Mouse (Mus musculus): ENCODE results near the gene Ahnak. TPM values are rescaled to one million over a fixed set of nuclear protein-coding genes. Genes with fewer than 3 reads are reported as not detected.

The Ahnak gene
- polyA plus RNA-seq, 1 experiment from 2014 or later, result 7.1 TPM

DNA sequence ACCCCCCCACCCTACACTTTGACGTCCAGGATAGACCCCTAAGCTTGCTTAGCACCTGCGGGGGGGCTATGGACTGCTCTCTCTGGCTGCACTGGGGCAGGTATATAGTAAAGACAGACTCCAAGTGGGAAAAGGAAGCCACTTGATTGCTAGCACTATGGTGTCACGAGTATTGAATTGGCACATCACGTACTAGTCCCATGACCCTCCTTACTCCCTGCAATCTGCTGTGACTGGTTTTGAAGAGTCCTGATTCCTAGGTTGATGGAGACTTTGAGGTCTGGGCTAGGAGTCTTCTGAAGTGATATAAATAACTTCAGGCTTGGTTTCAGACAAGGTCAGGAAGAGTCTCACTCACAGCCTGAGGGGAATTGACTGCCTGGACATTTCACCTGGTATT, 101.1 kb downstream of the Ahnak start:
- H3K27ac ChIP-seq (ENCODE audit: low read depth, low read length), result no peak overlapping the region
- H3K4me2 ChIP-seq (ENCODE audit: low read depth, low read length, severe bottlenecking), result no peak overlapping the region
- DNase-seq (ENCODE audit: low spot score) (no peak), ATAC-seq (replicated peaks; ENCODE audit: low FRiP score) (no peak)
- WGBS, result 75% methylated on average over 4 of the region's 4 CpGs
- H3K4me3 ChIP-seq (ENCODE audit: low read depth, low read length), result no peak overlapping the region
- no peaks in the 10 kb centered on the region for H3K36me3 ChIP-seq (ENCODE audit: control insufficient read depth, insufficient read depth, low read length)
- H3K9me3 ChIP-seq (ENCODE audit: control insufficient read depth, low read length), result no peaks in the 10 kb centered on the region
- no peaks in the 10 kb centered on the region for H3K27me3 ChIP-seq (ENCODE audit: control insufficient read depth, insufficient read depth, low read length)
- no peaks in the 10 kb centered on the region for H3K4me1 ChIP-seq (replicated peaks; ENCODE audit: control insufficient read depth, insufficient read depth, low read length)
- no peak overlapping the region for H3K9ac ChIP-seq (ENCODE audit: low read length)

DNA sequence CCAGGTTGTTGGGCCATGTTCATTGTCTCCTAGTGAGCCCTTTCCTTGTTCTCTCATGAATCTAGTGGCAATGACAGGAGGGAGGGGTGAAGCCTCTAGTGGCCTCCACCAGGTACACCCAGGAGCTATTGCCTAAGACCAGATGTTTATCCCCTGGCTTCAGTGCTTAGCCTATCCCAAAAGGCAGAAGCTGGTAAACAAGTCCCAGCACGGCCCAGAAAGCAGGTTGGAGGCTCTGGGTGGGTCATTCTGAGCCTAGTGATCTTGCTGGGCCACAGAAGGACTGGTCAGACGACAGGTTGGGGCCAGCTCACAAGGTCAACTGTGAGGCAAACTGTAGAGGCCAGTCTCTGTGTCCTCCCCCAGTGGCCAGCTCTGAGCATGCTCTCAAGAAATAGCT, 101.6 kb downstream of the Ahnak start:
- WGBS, result 58% methylated on average over 2 of the region's 2 CpGs
- Histone ChIP-seq H3K9ac (ENCODE audit: low read length) (no peak overlapping the region), H3K4me3 (ENCODE audit: low read depth, low read length) (no peak overlapping the region), H3K4me2 (ENCODE audit: low read depth, low read length, severe bottlenecking) (no peak overlapping the region), H3K27me3 (ENCODE audit: control insufficient read depth, insufficient read depth, low read length) (no peaks in the 10 kb centered on the region), H3K27ac (ENCODE audit: low read depth, low read length) (no peak overlapping the region), H3K9me3 (ENCODE audit: control insufficient read depth, low read length) (no peaks in the 10 kb centered on the region), H3K4me1 (replicated peaks; ENCODE audit: control insufficient read depth, insufficient read depth, low read length) (no peaks in the 10 kb centered on the region), H3K36me3 (ENCODE audit: control insufficient read depth, insufficient read depth, low read length) (no peaks in the 10 kb centered on the region)
- ATAC-seq (replicated peaks; ENCODE audit: low FRiP score) (no peak), DNase-seq (ENCODE audit: low spot score) (no peak)

DNA sequence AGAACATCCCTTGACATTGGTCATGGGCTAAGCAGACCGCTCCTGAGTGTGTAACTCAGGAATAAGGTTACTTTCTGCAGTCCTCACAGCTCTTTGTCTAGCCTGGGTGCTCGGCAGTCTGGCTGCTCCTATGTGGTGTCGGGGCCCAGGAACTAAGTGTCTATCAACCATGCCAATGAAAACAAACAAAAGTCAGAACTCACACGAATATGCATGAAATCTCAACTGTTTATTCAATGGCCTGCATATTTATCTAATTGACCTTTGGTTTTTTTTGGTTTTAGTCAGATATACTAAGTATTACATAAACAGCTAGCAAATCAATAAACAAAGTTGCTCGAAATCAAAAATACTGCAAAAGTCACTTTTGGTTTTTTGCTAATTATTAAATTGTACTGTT, 106.0 kb downstream of the Ahnak start:
- no peaks in the 10 kb centered on the region for H3K4me1 ChIP-seq (replicated peaks; ENCODE audit: control insufficient read depth, insufficient read depth, low read length)
- H3K36me3 ChIP-seq (ENCODE audit: control insufficient read depth, insufficient read depth, low read length), result no peaks in the 10 kb centered on the region
- 76% methylated on average over 5 of the region's 5 CpGs for WGBS
- DNase-seq (ENCODE audit: low spot score) (no peak), ATAC-seq (replicated peaks; ENCODE audit: low FRiP score) (no peak)
- no peaks in the 10 kb centered on the region for H3K27me3 ChIP-seq (ENCODE audit: control insufficient read depth, insufficient read depth, low read length)
- no peak overlapping the region for H3K4me3 ChIP-seq (ENCODE audit: low read depth, low read length)
- H3K4me2 ChIP-seq (ENCODE audit: low read depth, low read length, severe bottlenecking), result no peak overlapping the region
- H3K27ac ChIP-seq (ENCODE audit: low read depth, low read length), result no peak overlapping the region
- no peaks in the 10 kb centered on the region for H3K9me3 ChIP-seq (ENCODE audit: control insufficient read depth, low read length)
- H3K9ac ChIP-seq (ENCODE audit: low read length), result no peak overlapping the region

DNA sequence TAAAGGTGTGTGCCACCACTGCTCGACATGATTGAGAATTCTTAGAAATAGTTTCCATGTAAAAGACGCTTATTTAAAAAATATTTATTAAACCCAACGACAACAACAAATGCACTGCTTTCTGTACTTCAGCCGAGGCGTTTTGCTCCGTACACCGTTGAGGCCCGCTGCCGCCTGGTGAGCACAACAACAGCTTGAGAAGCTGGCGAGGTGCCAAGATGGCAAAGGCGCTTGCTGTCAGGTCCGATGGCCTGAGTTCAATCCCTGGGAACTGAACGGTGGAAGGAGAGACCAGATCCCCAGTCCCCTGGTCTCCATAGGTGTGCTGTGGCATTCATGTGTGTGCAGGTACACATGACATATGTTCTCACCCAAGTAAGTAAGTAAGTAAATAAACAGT, 108.4 kb downstream of the Ahnak start:
- no peak for DNase-seq (ENCODE audit: low spot score)
- Histone ChIP-seq H3K27me3 (ENCODE audit: control insufficient read depth, insufficient read depth, low read length) (no peaks in the 10 kb centered on the region), H3K4me2 (ENCODE audit: low read depth, low read length, severe bottlenecking) (no peak overlapping the region), H3K4me1 (replicated peaks; ENCODE audit: control insufficient read depth, insufficient read depth, low read length) (no peaks in the 10 kb centered on the region), H3K9me3 (ENCODE audit: control insufficient read depth, low read length) (no peaks in the 10 kb centered on the region), H3K36me3 (ENCODE audit: control insufficient read depth, insufficient read depth, low read length) (no peaks in the 10 kb centered on the region), H3K9ac (ENCODE audit: low read length) (no peak overlapping the region), H3K27ac (ENCODE audit: low read depth, low read length) (no peak overlapping the region), H3K4me3 (ENCODE audit: low read depth, low read length) (no peak overlapping the region)
- 90% methylated on average over 13 of the region's 13 CpGs for WGBS
- ATAC-seq (replicated peaks; ENCODE audit: low FRiP score), result no peak

DNA sequence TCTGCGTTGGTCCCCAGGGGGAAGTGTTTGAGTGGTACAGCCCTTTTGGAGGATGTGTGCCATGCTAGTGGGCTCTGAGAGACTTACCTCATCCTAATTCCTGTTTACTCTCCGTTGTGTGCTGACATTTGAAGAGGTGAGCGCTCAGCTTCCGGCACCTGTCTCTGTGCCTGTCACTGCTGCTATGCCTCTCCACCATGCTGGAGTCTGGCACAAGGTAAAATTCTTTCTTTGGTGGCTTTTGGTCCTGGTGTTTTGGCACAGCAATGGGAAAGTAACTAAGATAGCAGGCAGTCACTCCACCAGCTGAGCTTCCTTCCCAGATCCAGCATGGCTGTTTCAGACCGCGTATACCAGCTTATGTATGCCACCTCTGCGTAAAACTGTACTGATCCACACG, 110.7 kb downstream of the Ahnak start:
- DNase-seq (ENCODE audit: low spot score), result no peak
- no peak overlapping the region for H3K4me2 ChIP-seq (ENCODE audit: low read depth, low read length, severe bottlenecking)
- 91% methylated on average over 8 of the region's 8 CpGs for WGBS
- no peaks in the 10 kb centered on the region for H3K4me1 ChIP-seq (replicated peaks; ENCODE audit: control insufficient read depth, insufficient read depth, low read length)
- no peaks in the 10 kb centered on the region for H3K27me3 ChIP-seq (ENCODE audit: control insufficient read depth, insufficient read depth, low read length)
- no peak overlapping the region for H3K9ac ChIP-seq (ENCODE audit: low read length)
- H3K4me3 ChIP-seq (ENCODE audit: low read depth, low read length), result no peak overlapping the region
- no peaks in the 10 kb centered on the region for H3K36me3 ChIP-seq (ENCODE audit: control insufficient read depth, insufficient read depth, low read length)
- H3K9me3 ChIP-seq (ENCODE audit: control insufficient read depth, low read length), result no peaks in the 10 kb centered on the region
- H3K27ac ChIP-seq (ENCODE audit: low read depth, low read length), result no peak overlapping the region
- no peak for ATAC-seq (replicated peaks; ENCODE audit: low FRiP score)

DNA sequence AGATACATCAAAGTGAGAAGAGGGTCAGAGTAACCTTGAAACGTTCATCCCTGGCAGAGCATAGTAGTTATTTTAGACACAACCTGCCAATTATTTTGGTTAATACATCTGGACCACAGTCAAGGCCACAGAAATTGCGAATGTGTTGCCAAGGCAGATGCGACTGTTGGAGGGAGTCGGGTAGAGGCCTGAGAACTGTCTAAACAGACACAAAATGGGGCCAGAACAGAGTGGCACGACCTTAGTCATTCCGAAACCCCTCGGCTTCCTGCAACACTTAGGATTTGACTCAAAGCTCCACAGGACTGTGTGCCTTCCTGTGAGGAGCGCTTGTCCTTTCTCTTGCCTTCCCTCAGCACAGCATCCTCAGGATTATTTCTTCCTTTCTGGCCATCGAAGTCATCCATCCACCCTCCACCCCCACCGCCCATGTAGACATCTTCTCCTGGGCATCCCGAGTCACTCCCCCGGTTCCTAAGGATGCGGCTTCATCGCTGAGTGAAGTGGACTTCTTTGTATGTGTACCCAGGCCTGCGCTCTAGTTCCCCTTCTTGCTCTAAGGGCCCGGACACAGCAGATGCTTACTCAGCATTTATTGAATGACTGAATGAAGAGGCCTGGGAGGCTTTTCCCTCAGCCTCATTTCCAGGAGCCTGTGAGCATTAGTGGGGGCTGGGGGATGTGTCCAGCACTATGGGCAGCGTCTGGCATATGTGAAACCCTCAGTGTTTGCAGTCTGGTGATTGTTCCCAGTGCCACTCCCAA, 111.4 kb downstream of the Ahnak start:
- no peak overlapping the region for H3K4me2 ChIP-seq (ENCODE audit: low read depth, low read length, severe bottlenecking)
- no peak overlapping the region for H3K9ac ChIP-seq (ENCODE audit: low read length)
- H3K27me3 ChIP-seq (ENCODE audit: control insufficient read depth, insufficient read depth, low read length), result no peaks in the 10 kb centered on the region
- no peak overlapping the region for H3K27ac ChIP-seq (ENCODE audit: low read depth, low read length)
- H3K4me1 ChIP-seq (replicated peaks; ENCODE audit: control insufficient read depth, insufficient read depth, low read length), result no peaks in the 10 kb centered on the region
- H3K4me3 ChIP-seq (ENCODE audit: low read depth, low read length), result no peak overlapping the region
- ATAC-seq (replicated peaks; ENCODE audit: low FRiP score), result no peak
- no peaks in the 10 kb centered on the region for H3K36me3 ChIP-seq (ENCODE audit: control insufficient read depth, insufficient read depth, low read length)
- DNase-seq (ENCODE audit: low spot score), result peak; percentile 29
- WGBS, result 88% methylated on average over 17 of the region's 17 CpGs
- no peaks in the 10 kb centered on the region for H3K9me3 ChIP-seq (ENCODE audit: control insufficient read depth, low read length)

DNA sequence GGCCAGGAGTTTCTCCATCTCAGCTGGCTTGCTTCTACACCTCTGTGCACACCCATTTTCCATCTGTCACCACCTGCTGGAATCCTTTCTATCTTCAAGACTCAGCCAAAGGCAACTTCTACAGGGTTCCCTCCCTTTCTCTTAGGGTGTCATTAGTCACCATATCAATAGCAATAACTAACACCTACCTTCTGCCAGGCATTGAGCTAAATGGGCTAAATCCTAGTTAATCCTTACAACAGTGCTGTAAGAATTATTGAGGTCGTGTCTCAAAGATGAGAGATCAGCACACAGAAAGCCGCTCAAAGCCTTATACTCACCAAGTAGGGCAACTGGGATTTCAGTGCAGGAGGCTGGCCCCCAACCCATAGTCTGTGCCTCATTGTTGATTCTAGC, 112.0 kb downstream of the Ahnak start:
- no peak overlapping the region for H3K27ac ChIP-seq (ENCODE audit: low read depth, low read length)
- no peaks in the 10 kb centered on the region for H3K36me3 ChIP-seq (ENCODE audit: control insufficient read depth, insufficient read depth, low read length)
- H3K4me2 ChIP-seq (ENCODE audit: low read depth, low read length, severe bottlenecking), result no peak overlapping the region
- DNase-seq (ENCODE audit: low spot score) (no peak), ATAC-seq (replicated peaks; ENCODE audit: low FRiP score) (no peak)
- H3K4me3 ChIP-seq (ENCODE audit: low read depth, low read length), result no peak overlapping the region
- 67% methylated on average over 2 of the region's 2 CpGs for WGBS
- H3K4me1 ChIP-seq (replicated peaks; ENCODE audit: control insufficient read depth, insufficient read depth, low read length), result no peaks in the 10 kb centered on the region
- H3K9me3 ChIP-seq (ENCODE audit: control insufficient read depth, low read length), result no peaks in the 10 kb centered on the region
- no peak overlapping the region for H3K9ac ChIP-seq (ENCODE audit: low read length)
- no peaks in the 10 kb centered on the region for H3K27me3 ChIP-seq (ENCODE audit: control insufficient read depth, insufficient read depth, low read length)

DNA sequence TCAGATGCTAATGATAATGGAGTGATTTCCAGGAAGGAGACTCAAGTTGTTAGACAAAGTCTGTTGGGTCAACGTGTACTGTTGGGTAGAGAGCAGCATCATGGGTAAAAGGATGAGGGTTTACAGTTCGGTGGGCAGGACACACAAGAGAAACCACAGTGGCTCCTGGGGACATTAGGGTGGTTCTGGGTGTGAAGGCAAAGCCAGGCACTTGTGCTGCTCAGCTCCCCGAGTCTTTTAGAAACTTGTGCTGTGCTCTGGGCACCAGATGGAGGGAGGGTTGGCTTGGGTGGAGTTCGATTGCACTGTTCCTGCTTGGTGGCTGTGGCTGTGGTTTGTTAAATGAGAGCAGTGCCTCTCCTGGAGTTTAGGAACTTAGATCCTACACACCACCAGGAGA, 114.9 kb downstream of the Ahnak start:
- WGBS, result 84% methylated on average over 4 of the region's 4 CpGs
- no peak overlapping the region for H3K4me2 ChIP-seq (ENCODE audit: low read depth, low read length, severe bottlenecking)
- no peak overlapping the region for H3K4me3 ChIP-seq (ENCODE audit: low read depth, low read length)
- no peak for ATAC-seq (replicated peaks; ENCODE audit: low FRiP score)
- no peaks in the 10 kb centered on the region for H3K9me3 ChIP-seq (ENCODE audit: control insufficient read depth, low read length)
- no peaks in the 10 kb centered on the region for H3K4me1 ChIP-seq (replicated peaks; ENCODE audit: control insufficient read depth, insufficient read depth, low read length)
- no peaks in the 10 kb centered on the region for H3K36me3 ChIP-seq (ENCODE audit: control insufficient read depth, insufficient read depth, low read length)
- H3K27me3 ChIP-seq (ENCODE audit: control insufficient read depth, insufficient read depth, low read length), result no peaks in the 10 kb centered on the region
- peak; percentile 16 for DNase-seq (ENCODE audit: low spot score)
- H3K9ac ChIP-seq (ENCODE audit: low read length), result no peak overlapping the region
- H3K27ac ChIP-seq (ENCODE audit: low read depth, low read length), result no peak overlapping the region

DNA sequence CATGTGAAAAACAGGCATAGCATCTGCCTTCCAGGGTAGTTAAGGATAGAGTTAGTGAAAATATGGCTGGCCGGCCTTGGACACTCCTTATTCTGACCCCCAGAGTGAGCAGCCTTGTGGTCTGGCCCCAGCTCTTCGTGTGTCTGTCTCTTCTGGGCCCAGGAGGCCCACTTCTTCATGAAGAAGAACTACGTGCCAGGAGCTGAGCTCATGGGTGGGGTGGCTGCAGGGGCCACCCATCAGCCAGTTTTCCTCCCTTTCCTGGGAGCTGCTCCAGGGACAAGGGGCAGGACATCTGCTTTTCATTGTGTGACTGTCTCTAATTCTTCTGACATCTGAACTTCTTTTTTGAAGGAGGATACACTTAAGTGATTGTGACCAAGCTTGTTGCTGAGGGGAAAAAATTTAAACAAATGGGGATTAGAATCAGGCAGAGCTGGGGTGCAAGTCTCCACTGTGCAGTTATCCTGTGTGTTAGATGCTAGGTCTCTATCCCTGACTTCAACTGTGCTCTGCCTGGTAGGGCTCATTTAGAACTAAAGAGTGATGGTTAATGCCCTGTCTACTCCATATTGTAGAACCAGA, 116.1 kb downstream of the Ahnak start:
- ATAC-seq (replicated peaks; ENCODE audit: low FRiP score), result no peak
- no peaks in the 10 kb centered on the region for H3K36me3 ChIP-seq (ENCODE audit: control insufficient read depth, insufficient read depth, low read length)
- 75% methylated on average over 3 of the region's 3 CpGs for WGBS

More for the DNA sequence above, 116.1 kb downstream of the Ahnak start:
- no peak overlapping the region for H3K4me3 ChIP-seq (ENCODE audit: low read depth, low read length)
- no peaks in the 10 kb centered on the region for H3K9me3 ChIP-seq (ENCODE audit: control insufficient read depth, low read length)
- H3K27ac ChIP-seq (ENCODE audit: low read depth, low read length), result no peak overlapping the region
- H3K27me3 ChIP-seq (ENCODE audit: control insufficient read depth, insufficient read depth, low read length), result no peaks in the 10 kb centered on the region
- no peak overlapping the region for H3K9ac ChIP-seq (ENCODE audit: low read length)
- peak; percentile 13 for DNase-seq (ENCODE audit: low spot score)
- H3K4me1 ChIP-seq (replicated peaks; ENCODE audit: control insufficient read depth, insufficient read depth, low read length), result no peaks in the 10 kb centered on the region
- H3K4me2 ChIP-seq (ENCODE audit: low read depth, low read length, severe bottlenecking), result no peak overlapping the region

All from forebrain, embryonic 11.5 days (tissue).